Mouse (Mus musculus) spleen, adult 12 weeks (tissue): ENCODE data around the gene Dgat2.

ENCODE experiments used
- DNase-seq: peaks from one replicate; pipeline ENCODE4 v3.0.0; 2022; ENCODE audit warnings: low spot score

Dgat2 gene

DNA sequence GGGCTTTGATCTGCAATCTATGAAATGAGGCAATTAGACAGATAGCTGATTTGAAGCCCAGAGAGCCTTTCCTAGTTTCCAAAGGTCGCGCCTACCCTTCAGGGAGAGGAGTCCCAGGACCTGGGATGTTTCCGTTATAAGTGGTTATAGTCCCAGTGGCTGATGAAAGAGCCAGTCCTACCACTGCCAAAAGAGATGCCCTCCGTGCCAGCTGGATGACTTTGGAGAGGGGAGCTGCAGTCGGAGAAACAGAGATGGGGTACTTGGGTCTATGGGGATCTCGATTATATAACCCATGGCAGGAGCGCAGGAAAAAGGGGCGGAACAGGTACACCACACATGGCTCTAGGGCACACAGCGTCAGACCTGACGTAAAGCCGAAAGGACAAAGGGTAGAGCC lies 20.6 kb downstream of the Dgat2 start:
- no peak for DNase-seq

DNA sequence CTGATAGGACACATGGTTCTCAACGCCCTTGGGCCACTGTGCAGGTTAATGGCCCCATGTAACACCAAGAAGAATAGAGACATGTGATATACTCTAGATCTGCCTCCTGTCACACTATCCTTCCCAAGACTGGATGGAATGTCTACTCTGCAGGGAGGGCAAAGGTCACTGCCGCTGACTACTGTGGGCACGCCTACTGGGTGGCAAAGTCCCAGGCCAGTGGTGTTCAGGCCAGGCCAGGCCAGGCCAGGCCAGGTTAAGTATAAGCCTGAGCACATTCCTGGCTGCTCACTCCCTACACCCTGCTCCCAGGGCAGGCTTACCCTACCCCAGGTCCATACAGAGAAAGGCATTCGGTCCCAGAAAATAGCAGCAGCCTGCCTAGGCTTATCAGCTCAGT lies 21.0 kb downstream of the Dgat2 start:
- no peak for DNase-seq

DNA sequence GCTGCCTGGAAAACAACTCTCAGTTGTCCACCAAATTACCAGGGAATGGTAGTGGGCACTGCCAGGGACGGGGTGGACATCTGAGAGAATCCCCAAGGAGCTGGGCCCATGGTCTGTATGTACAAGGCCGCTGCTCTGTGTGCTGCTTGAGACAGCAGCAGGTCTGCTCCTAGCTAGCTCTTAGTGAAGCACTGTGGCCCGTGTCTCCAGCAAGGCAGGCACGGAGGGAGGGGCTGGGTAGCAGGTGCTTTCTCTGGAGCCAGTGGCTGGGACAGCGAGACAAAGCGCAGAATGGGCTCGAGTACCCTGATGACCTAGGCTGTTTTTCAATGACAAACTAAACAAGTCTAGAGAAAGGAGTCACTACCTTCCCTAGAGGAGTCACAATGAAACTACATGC lies 21.5 kb downstream of the Dgat2 start:
- DNase-seq: no peak

DNA sequence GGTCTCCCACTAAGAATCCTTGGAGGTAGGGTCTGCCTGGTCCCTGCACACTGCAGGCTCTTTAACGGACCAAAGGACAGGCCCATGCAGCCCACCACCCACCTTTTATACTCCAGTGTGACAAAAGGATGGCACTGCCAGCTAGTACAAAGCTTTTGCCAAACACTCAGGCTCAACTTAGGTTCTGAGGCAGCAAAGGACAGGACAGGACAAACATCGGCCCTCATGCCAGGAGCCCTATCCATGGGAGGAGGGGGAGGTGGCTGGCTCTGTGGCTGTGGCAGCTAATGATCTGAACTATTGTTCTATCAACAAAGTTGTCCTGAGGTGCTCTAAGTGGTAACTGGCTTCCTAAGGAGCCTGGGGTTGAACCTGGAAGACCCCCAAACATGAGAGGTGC lies 23.1 kb downstream of the Dgat2 start:
- no peak for DNase-seq

DNA sequence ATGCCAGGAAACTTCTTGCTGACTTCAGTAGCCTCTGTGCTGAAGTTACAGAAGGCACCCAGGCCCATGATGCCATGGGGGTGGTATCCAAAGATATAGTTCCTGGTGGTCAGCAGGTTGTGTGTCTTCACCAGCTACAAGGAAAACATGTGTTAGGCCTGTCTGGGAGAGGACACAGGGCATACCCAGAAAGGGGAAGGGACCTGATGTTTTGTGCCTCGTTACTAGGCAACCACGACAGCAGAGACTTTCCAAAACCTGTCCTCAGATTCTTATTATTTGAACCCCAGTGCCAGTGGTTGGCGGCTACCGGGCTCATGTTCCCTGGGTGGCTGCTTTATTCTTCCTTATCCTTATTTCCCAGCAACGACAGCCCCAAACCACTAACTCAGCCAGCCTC lies 23.6 kb downstream of the Dgat2 start:
- no peak for DNase-seq

DNA sequence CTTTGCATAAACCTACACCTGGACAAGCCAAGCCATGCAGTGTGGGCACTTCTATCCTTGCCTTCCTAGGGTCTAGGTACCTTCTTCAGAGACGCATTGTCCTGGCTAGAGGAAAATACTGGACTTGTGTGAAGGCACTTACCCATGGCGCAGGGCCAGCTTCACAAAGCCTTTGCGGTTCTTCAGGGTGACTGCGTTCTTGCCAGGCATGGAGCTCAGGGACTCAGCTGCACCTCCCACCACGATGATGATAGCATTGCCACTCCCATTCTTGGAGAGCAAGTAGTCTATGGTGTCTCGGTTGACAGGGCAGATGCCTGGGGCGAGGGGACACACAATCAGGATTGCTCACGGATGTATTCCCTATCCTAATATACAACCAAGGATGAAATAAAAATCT lies 24.5 kb downstream of the Dgat2 start:
- DNase-seq: no peak

DNA sequence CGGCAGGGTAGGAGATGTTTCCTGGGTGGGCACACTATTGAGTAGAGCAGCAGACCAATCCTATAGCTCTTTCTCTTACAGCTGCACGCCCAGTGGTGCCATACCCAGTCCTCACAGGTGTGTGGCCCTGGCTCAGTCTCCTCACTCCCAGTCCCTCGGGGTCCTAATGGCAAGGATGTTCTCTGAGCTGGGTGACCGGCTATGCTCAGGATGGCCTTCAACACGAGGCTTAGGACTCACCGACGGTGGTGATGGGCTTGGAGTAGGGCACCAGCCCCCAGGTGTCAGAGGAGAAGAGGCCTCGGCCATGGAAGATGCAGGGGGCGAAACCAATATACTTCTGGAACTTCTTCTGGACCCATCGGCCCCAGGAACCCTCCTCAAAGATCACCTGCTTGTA lies 25.8 kb downstream of the Dgat2 start:
- no peak for DNase-seq

DNA sequence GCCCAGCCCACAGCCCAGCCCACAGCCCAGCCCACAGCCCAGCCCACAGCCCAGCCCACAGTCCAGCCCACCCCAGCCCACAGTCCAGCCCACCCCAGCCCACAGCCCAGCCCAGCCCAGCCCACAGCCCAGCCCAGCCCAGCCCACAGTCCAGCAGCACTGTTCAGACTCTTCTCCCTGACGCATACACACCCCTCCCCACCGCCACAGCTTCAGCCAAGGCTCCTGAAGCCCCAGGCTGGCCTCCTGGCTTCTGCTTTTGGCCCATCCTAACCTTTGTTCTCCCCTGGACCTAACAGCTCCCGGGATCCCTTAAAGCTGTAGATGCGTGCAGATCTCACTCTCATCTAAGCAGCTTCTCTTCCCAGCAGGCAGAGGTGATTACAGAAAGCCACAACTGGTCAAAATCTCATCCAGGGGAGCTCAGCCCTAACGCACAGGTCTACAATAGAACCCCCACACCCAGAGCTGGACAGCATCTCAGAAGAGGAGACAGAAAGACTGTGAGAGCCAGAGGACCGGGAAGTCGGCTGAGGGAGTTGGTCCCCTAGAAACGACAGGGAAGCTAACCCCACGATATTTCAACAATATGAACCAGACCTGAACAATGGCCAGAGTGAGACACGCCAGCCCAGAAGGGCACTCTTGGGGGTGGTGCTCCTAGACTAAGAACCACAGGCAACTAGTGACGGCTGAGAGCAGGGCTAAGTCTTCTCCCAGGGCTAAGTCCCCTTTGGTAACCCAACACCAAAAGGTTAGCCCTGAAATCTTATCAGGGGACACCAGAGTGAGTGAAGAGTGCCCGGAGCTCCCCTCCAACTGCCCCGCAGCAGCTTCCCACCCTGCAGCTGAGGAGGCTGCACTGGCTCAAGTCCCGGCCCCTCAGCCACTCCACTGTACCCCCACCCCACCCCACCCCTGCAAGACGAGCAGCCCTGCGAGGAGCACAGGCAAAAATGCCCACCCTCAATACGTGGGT lies 26.9 kb downstream of the Dgat2 start:
- DNase-seq: no peak

DNA sequence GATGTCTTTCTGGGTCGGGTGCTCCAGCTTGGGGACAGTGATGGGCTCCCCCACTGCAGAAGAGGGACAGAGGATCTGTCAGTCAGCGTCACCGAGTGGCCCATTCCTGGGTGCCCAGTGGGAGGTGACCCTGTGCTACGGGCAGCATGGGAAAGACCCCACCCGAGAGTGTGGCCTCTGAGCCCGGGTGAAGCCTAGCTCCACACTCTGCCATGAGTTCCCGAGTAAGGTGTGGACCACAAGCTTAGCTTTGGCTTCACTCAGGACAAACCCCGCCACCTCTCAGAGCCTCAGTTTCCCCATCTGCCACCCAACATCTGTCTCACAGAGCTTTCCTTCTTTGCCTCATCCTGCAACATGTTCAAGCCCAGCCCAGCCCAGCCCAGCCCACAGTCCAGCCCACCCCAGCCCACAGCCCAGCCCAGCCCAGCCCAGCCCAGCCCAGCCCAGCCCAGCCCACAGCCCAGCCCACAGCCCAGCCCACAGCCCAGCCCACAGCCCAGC lies 27.8 kb downstream of the Dgat2 start:
- DNase-seq: no peak

DNA sequence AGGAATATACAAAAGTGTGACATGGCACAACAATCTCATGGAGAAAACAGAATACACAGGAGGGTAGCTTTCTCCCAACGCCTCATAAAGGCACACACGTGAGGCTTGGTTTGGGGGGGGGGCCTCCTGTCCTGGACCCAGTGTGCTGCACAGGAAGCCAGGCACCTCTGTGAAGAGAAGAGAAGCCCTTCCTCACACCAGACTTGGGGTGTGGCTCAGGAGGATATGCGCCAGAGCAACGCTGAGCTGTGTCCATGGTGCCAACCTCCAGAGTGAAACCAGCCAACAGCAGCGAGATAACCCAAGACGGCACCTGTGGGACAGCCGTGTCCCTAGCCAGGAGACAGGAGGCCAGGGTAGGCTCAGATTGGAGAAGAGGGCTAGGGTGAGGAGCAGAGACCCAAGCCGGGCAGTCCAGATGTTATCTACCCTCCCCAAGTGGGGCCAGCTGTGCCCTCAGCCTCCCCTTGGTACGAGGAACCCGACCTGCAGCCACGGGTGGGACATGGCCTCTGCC lies 28.8 kb downstream of the Dgat2 start:
- DNase-seq: no peak

DNA sequence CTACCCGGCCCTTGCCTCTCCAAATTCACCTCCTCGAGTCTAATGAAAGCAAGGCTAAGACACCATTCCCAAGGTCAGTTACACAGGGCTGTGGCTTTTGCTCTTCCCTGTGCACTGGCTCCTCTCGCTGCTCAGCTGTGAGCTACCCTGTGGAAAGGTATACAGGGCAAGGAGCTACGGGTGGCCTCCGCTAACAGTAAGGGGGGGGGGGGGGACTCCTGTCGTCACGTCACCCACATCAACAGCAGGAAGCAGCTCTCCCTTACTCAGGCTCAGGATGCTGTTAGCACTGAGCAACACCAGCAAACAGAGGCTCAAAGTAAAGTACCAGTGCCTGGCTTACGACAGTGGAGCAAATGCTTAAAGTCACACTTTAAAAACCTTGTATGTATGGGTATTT lies 29.8 kb downstream of the Dgat2 start:
- DNase-seq: no peak

DNA sequence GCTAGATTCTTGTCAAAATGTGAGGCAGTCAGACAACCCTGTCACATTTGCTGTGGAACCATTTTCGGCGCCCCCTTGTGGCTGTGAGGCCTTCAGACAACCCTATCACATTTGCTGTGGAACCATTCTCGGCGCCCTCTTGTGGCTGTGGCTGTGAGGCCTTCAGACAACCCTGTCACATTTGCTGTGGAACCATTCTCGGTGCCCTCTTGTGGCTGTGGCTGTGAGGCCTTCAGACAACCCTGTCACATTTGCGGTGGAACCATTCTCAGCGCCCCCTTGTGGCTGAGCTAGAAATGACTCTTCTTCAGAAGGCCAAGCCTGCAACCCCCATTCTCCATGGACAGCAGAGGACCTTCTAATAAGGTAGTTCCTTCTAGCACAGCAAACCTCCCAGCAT lies 31.2 kb downstream of the Dgat2 start:
- DNase-seq: peak; percentile 90

DNA sequence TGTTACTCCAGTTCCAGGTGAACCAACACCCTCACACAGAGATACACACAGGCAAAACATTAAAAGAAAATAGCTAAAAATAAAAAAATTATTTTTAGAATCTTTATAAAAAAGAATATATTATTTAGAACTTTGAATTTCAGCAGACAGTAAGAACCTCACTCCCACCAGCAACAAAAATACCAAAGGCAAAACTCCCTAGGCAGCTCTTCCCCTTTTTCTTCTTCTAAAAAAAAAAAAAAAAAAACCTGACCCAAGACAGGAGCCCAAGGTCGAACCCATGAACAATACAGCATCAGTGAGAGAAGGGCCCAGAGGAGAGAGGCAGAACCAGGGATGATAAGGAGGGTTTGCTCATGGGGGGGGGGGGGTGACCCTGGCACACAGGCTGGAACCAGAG lies 33.5 kb downstream of the Dgat2 start:
- DNase-seq: no peak

DNA sequence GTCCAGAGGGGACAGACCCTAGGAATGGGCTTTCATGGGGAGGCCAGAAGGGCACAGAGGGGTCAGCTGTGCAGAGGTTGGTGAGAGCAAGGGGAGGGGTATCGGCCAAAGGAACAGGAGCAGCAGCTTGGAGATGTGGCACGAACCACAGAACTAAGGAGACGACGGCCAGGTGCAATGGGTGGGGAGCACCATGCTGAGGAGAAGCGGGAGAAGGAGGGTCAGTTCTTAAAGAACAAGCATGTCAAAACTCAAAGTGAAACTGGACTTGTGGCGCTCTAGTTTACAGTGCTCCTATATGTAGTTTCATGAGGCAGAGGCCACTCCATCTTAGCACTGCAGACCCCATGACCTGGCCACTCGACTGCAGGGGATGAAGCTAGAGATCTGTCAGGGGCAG lies 35.0 kb downstream of the Dgat2 start:
- DNase-seq: no peak

DNA sequence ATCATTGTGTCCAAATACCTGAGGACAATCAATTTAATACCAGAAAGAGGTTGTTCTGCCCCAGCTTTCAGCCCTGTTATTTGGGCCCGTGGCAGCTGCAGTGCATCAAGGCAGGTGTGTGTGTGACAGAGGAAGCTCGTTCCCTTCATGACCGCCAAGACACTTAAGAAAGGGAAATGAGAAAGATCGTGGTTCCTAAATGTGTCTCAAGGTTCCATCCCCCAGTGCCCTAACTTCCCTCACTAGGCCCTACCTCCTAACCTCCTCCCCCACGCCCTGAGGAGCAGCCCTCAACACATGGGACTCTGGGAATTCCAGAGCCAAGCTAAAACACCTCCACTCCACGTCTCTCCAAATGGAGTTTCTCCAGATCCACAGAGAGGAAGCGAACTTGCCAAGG lies 35.6 kb downstream of the Dgat2 start:
- peak; percentile 26 for DNase-seq

DNA sequence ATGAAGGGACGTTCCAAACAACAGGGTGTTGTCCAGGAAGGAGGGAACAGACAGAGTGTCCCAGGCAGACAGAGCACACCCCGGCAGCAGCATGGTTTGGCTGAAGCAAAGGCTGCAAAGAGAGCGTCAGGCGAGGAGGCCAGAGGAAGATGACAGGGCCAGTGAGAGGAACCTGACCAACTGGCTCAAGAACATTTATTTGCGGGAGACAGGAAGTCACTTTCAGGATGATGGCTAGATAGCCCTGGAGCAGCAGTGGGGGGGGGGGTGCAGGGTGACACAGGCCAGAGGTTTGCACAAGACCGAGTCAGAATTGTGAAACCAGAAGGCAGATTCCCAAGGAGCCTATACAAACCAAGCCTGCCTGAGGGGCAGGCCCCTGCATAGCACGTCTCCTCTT lies 36.5 kb downstream of the Dgat2 start:
- DNase-seq: no peak

DNA sequence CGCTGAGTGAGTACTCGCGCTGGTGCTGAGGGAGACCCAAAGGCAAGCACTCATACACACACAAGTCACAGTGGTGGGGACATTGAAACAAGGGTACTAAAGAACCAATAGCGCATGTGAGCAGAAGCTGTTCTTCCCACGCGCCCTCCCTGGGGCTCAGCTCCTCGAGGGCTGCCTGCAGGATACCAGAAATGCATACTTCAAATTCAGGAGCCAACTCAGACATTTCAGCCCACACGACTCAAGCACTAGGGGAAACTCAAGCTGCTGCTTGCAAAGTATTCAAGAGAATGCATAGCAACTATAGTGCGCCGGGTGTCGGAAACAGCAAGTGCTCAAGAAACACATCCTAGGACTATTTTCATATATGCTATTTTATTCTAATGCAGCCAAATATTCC lies 37.9 kb downstream of the Dgat2 start:
- no peak for DNase-seq

DNA sequence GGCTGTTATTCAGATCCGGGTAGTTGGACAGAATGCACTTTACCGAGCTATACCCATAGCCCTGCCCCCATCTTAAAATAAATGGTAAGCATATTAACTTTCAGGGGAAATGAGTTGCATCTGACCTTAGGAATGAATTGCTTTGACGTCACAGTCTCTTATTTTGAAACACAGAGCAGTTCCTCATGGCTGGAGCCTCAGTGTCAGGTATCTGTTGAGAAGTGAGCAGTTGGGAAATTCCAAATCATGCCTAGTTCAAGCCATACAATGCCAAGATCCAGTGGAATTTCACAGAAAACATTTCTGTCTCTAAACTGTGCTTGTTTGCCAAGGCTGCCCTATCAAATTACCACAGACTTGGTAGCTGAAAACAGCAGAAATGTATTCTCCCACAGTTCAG lies 39.3 kb downstream of the Dgat2 start:
- DNase-seq: no peak

DNA sequence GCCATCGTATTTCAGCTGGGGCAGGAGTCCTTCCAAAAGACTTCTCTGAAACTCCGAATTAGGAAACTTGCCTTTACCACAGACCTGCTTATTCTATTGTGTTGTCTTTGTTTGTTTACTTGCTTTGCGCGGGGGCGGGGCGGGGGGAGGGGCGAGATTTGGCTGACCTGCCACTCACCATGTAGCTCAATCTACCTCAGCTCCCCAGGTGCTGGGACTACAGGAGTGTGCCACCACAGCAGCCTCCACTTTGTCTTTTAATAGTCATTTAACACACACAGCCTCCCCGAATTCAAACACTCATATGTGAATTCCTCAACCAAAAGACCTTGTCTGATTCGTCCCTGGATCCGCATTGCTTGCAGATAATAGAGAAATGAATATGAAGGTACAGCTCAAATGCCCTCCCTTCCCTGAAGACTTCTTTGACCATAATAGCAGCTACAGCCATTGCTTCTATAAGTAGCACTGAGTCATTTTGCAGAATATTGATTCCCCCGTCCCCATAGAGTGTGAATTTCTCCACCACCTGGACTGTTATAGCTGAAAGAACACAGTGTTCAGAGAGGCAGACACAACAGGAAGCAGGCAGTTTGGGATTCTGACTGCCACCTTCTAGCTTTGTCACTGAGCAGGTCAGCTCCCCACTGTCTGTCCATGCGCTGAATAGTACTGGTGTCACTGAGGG lies 40.5 kb downstream of the Dgat2 start:
- DNase-seq: no peak

DNA sequence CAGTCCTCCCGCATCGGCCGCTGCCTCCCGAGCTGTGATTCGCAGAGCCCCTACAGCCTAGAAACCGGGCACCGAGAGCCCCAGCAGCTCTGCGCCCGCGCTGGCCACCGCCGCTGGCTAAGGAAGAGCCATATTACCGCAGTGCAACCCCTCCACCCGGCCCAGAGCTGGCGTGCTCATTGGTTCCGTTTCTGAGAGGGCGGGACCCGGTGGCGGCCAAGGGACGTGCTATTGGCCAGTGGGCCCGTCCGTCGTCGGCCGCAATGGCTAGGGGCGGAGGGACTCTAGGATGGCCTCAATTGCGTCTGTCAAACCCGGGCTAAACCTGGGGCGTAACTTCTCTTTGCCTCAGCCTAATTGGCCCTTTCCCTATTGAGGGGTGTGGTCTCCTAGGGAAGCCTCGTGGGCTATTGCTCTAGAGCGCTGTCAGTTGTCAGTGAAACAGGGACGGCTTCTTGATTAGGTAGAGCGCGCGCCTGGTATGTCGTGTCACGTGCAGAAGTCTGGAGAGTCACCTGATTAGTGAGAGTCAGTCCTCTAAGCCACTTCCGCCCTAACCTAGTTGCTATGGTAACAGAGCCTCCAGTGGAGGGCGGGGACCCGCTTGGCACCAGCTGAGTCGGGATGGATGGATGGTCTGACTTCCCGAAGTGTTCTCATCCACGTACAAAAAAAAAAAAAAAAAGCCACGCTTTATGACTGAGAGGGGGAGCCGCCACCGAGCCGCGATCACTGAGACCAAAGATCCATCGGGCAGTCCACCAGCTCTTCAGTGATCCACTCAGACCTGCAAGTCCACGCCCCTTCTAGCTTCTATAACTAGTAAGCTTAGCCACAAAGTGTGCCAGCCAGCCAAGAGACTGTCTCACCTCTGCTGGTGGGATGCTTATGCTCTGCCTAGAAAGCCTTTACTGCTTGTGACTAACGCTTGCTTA lies 41.3 kb downstream of the Dgat2 start, which contains the start of gene Uvrag:
TSS of gene Uvrag (minus strand) at position 158 of the 935 bp plus-strand sequence.
- peak; percentile 95 for DNase-seq

DNA sequence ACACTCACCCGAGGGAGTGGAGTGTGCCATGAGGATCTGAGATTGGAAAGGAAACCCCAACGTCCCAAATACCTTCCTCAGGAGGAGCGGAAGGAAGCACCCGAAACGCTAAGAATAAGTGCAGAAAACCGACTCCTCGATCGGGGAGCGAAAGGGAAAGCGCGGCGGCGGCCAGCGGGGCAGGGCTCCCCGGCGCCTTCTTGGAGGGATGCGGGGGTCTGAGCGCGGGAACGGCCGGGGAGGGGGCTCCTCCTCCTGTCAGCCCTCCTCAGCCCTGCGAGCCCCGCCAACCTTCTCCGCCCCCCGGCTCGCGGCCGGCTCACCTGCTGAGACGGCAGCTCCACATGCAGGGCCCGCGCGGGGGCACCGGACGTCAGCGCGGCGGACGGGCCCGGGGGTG lies 42.0 kb downstream of the Dgat2 start:
- no peak for DNase-seq
